Mouse (Mus musculus) hindbrain, embryonic 14.5 days (tissue): ENCODE measurements at regions not wholly inside any gene's neighbourhood (a gene's known extent, or its start where the extent isn't known, plus 50 kb on each side); places are given as distances from the start of the nearest gene placed in this dataset.

Experiments
- ATAC-seq: fragments of 200-750 bp; cut with Nextera tagmentation; 2 replicates; pipeline ENCODE4 v1.8.0; 2017; ENCODE audit warnings: moderate number of reproducible peaks, mild to moderate bottlenecking, moderate TSS enrichment, moderate library complexity; ENCODE audit not compliant: low FRiP score
- DNase-seq: peaks from one replicate; pipeline ENCODE4 v3.0.0-alpha.2; 2015; ENCODE audit warnings: low spot score
- H3K27ac ChIP-seq: fragments of 300-500 bp; sonication (generic); 2 replicates; pipeline ENCODE4 v1.5.1; 2014; ENCODE audit warnings: mild to moderate bottlenecking, moderate library complexity
- H3K27me3 ChIP-seq: fragments of 300-500 bp; sonication (generic); 2 replicates; pipeline ENCODE4 v1.6.1; 2014; ENCODE audit warnings: mild to moderate bottlenecking, low read length, mixed read lengths; ENCODE audit not compliant: control insufficient read depth, insufficient read depth
- H3K36me3 ChIP-seq: fragments of 300-500 bp; sonication (generic); replicated peaks from 2 replicates; pipeline ENCODE4 v1.6.1; 2014; ENCODE audit not compliant: control insufficient read depth, insufficient read depth
- H3K4me1 ChIP-seq: fragments of 300-500 bp; sonication (generic); replicated peaks from 2 replicates; pipeline ENCODE4 v1.6.1; 2014; ENCODE audit warnings: antibody characterized with exemption, low read length, mixed read lengths; ENCODE audit not compliant: control insufficient read depth, insufficient read depth
- H3K4me2 ChIP-seq: fragments of 300-500 bp; sonication (generic); replicated peaks from 2 replicates; pipeline ENCODE4 v1.6.1; 2014; ENCODE audit warnings: mild to moderate bottlenecking, moderate library complexity
- H3K4me3 ChIP-seq: fragments of 300-500 bp; sonication (generic); replicated peaks from 2 replicates; pipeline ENCODE4 v1.5.1; 2014; ENCODE audit warnings: mild to moderate bottlenecking, low read length
- H3K9ac ChIP-seq: fragments of 300-500 bp; sonication (generic); 2 replicates; pipeline ENCODE4 v1.6.1; 2014
- H3K9me3 ChIP-seq: fragments of 300-500 bp; sonication (generic); 2 replicates; pipeline ENCODE4 v1.6.1; 2016; ENCODE audit warnings: low read length; ENCODE audit not compliant: control insufficient read depth
- WGBS: fragments of 180-500 bp; shearing (Covaris S2); extraction: QIAGEN DNeasy Blood & Tissue Kit; methylation state at CpG from one replicate; pipeline ENCODE4 v1.1.7; 2014; 5-methylcytosine and 5-hydroxymethylcytosine counted together

DNA sequence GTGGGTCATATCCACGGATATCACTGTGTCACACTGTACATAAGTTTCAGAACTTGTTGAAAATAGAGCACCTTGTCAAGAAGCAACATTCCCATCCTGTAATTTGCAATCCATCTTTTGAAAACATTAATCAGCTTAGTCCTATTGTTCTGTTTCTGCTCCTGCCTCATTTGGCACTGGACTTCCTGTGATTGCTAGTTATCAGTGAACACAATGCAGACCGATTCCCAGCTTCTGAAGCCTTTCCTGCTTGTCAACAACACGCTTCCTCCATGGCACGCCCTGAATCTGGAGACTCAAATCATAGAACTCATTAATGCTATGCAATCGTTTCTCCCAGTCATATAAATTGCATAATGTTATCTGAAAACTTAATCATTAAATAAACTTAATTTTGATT is 1815.8 kb upstream of the Gm38303 start:
- H3K9ac ChIP-seq: no peak overlapping the region
- 80% methylated on average over 5 of the region's 5 CpGs for WGBS
- H3K4me1 ChIP-seq: no peaks in the 10 kb centered on the region
- H3K4me2 ChIP-seq: no peak overlapping the region
- H3K4me3 ChIP-seq: no peak overlapping the region
- no peaks in the 10 kb centered on the region for H3K27me3 ChIP-seq
- DNase-seq (no peak), ATAC-seq (no peak)
- no peaks in the 10 kb centered on the region for H3K36me3 ChIP-seq
- H3K27ac ChIP-seq: no peak overlapping the region
- no peaks in the 10 kb centered on the region for H3K9me3 ChIP-seq
